Mouse (Mus musculus) frontal cortex, postnatal 25 days (tissue): ENCODE results near the gene Nup93.
A peak's percentile ranks its signal among the peaks of the same experiment; 100 is the strongest.

Experiments
- DNase-seq, 2 experiments: peaks; one replicate each; pipeline ENCODE4 v3.0.0; 2022; ENCODE audit warnings: low spot score in 2 of 2

The Nup93 gene

DNA sequence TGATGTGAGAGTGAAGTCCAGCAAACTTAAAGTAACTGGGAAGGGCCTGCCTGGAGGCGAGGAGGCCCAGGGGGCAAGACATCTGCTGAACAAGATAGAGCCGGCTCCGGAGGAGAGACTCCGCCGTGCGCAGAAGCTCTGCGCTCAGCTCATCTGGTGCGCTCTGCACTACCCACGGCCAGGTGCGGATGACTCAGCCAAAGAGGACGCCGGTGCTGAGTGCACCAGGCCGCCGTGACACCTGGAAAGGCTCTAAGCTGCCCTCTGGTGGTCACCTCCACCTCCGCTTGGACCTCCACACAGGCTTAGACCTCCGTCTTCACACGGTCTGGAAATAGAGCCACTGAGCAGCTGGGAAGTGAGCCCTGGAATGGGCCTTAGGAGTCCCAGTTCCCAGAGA is 27.8 kb upstream of the Nup93 start:
- peak in 1 of 2 experiments; percentile 31 for DNase-seq

DNA sequence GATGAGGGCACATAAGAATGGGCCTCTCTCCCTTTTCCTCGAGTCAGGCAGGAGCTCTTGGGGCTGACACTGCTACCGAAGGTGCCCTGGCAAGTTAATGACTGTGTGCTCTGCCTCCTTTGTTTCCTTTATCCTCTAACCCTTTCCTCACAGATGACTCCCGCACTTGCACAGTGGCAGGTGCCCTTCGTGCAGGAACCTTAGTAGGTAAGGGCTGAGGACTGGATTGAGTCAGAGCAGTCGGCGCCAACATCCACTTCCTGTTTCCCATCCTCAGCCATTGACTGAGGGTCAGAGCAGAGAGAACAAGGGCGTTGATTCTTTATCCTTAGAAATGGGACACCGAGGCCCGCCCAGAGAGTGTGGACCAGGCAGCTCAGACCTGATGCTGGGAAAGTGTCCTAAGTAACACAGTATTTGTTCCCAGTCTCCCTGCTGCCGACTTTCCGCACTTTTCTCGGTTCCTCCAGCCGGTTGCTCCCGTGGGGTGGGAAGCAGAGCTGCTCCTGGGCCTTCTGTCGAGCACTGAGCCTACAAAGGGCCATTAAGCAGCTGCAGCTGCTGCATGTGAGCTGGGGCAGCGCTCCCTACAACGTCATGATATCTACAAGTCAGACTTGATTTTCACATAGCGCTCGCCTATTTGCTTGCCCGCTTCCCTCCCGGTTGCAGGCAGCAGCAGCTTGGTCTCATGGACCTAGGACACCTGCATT is 26.9 kb upstream of the Nup93 start:
- DNase-seq: no peak

DNA sequence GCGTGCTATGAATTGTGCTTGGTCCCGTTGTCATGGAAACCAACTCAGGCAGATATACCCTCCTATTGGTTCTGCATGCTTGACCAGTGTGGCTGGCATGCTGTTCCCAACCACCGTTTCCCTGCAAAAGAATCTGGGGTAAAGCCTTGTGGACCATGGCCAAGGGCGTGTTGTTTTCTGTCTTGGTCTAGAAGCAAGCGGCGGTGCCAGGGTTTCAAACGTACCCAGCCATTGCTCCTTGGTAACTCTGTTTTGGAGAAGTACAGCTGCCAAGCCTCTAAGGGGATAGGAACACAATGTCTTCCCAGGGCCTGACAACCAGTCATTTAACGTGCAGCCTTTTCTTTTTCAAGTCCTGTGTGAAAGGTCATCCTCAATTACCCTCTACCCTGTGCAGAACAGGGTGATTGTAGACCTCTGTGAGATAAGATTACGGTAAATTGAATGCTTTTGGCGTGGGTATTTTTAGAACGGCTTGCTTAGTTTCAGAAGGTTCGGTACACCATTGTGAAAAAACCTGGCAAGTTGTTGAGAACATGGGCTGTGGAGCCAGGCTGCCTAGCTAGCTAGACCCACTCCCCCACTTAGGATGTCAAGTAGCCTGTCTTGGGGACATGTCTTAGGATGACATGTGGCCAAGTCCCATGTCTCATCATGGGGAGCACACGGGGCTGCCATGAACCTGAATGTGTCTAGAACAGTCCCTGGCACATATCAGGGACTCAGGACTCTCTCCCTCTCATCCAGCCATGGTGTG is 24.9 kb upstream of the Nup93 start:
- DNase-seq: no peak

DNA sequence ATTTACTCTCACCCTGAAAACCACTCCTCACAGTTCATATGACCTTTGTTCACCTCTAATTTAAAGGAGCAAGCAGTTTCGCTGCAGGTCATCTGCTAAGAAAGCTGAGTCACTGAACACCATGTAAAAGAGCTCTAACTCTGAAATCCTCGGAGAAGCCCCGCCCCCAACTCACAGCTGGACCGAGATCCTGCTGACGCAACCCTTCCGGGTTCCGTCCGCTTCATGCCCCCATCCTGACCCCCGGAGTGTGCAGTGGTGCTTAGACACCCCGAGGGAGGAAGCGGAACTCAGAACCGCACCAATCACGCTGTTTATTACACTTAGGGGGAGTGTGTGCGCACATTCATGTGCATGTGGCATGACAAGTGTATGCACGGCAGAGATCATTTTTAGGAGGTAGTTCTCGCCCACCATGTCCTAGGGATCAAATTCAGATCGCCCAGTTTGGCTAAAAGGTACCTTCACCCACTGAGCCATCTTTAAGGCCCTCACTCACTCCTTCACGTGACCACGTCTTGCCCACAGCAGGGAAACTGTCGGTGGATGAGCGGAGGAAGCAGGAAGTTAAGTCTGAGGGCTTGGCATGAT is 23.2 kb upstream of the Nup93 start:
- no peak for DNase-seq

DNA sequence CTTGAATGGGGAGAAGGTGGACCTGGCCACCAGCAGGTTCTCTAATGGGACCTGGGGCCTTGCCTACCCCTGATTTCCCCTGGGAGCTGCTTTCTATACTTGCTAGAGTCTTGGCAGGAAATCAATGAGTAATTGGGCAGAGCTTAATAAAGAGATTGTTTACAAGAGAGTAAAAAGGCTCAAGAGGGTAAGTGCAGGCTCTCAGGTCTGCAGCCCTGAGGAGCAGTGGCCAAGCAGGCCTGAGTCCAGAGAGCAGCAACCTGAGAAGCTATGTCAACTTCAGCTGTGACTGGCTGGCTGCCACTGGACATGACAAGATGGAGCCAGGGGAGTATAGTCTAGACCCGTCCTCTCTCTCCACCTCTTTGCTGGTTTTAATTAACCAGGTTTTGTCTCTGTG is 21.4 kb upstream of the Nup93 start:
- DNase-seq: no peak

DNA sequence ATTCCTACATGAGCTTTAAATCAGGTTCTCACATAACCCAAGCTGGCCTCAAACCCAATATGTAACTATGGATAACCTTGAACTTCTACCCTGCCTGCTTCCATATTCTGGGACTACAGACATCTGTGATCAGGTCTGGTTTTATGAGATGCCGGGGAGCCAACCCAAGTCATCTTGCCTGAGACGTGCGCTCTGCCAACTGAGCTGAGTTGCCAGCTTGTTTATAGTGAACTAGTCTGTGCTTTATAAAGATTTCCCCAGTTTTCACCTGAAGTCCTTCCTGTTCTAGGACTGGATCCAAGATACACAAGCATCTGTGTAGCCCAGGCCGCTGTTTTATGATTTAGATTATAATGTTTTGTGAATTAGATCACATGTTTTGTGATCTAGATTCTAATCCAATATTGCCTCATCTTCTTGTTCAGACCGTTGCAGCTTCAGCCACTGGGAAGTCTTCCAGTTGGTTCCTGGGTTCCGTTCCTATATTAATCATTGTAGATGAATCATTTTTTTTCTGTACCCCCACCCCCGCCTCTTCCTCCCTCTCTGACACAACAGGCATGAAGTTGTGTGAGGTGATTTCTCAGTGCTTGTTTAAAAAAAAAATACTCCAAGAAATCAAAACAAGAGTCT is 19.7 kb upstream of the Nup93 start:
- DNase-seq: no peak

DNA sequence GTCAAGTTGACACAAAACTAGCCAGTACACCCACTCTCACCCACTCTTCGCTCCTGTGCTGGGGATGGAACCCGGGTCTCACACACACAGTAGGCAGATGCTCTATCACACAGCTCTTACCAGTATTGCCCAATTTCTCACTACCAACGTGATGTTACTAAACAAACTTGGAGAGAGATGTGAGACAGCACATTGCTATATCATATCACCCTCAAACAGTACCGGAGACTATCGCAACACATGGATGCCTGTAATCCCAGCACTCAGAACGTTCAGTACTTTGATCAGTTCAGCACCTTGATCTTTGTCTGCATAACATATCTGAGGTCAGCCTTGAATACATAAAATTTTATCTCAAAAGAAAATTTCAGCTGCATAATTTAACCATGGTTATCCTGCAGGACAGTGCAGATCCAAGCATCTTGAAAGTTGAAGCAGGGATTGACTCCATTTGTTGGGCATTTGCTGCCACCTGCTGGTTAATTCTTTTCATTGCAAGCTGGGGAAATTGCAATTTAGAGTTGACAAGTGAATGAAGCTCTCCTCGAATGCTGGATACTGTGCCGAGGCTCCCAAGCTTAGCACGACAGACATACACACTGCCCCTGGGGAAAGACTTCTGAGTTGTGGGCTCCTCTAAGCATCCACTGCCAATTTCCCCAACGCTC is 15.0 kb upstream of the Nup93 start:
- peak in 1 of 2 experiments; percentile 65 for DNase-seq

DNA sequence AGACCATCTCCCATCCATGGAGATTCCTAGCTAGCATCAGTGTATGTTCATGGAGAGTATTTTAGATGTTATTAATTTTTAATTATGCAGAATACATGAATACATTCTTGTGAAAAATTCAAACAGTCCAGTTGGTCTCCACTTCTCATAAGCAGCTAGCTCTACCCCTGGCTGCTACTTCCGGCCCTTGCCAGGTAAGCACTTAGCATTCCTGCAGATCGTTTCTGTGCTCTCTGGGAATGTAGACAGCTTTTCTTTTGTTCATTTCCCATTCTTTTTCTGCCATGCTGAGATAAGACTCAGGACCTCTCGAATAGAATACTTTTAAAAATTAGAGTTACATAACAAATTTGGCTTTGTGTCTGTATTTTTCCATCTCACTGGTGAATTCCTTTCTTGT is 10.3 kb upstream of the Nup93 start:
- DNase-seq: no peak

DNA sequence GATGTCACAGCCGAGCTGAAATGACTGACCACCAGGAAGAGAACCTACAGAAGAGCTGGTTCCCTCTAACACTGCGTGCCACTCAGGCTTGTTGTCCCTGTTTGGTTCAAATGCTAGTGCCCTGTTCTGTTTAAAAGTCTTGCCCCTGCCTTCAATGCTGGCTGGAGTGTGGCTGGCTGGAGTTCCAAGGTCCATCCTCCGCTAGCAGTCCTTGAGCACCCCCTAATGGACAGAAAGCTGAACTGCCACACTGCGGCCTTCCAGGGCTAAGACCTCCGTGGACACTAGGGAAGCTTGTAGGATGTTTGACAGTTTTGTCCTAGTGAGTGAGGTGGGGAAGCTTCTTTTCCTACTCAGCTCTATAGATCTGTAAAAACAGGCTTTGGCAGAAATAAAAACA is 8.6 kb upstream of the Nup93 start:
- peak in 1 of 2 experiments; percentile 57 for DNase-seq

DNA sequence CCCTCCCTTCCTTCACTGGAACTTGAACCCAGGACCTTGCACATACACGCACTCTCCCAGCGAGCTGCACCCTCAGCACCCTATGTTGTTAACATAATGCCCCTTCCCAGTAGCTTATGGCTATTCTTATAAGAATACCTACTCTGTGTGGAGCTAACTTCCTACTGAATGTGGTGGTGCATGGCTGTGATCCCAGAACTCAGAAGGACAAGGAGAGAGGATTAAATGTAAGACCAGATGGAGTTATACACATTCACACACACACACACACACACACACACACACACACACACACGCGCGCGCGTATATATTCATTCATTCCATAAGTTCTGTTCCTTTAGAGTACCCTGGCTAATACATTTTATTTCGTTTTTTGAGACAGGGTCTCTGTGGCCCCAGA is 8.1 kb upstream of the Nup93 start:
- DNase-seq: no peak

DNA sequence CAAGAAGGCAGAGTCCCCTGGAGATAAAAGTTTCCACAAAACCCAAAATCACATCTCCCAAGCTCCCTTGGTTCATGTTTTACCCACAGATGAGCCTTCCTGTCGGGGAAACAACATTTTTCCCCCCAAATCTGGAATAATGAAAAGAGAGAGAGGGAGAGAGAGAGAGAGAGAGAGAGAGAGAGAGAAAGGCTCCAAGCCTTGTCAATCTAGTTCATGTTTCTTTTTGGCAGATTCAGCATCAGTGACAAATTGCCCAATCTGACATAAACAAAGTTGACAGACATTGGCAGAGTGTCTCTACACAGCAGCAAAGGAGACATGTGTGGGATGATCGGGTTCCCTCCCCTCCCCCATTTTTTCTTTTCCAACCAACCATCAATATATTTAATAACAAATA is 6.9 kb upstream of the Nup93 start:
- no peak for DNase-seq

DNA sequence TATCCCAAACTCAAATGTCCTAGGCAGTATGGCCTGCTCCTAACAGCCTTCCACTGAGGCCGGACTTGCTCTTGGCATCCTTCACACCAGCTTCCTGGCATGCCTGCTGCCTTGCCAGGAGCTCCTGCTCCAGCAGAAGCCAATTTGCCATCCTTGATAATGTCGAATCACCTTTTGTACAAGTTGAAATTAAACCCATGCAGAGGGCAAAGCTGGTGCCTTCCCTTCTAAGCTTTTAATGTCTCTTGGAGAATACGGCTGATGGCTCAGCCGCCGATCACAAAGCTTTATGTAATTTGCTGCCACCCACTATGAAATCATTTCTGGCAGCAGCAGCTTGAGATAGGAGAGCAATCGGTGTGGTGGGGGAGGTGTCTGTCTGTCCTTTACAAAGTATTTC is 4.7 kb upstream of the Nup93 start:
- DNase-seq: peak in 1 of 2 experiments; percentile 43

DNA sequence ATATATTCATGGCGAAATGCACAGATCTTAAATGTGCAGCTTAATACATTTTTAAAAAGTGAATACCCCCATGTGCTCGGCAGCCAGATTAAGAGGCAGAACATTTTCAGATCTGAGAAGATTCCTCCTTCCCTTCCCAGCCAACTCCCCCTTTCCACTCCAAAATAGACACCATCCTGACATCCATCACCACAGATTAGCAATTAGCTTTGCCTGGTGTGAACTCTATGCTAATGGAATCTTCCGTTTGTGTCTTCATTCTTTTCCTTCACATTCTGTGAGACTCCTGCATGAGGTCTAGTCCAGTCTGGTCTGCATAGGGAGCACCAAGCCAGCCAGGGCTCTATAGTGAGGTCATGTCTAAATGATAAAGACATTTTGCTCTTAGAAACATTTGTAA is 4.1 kb upstream of the Nup93 start:
- DNase-seq: no peak

DNA sequence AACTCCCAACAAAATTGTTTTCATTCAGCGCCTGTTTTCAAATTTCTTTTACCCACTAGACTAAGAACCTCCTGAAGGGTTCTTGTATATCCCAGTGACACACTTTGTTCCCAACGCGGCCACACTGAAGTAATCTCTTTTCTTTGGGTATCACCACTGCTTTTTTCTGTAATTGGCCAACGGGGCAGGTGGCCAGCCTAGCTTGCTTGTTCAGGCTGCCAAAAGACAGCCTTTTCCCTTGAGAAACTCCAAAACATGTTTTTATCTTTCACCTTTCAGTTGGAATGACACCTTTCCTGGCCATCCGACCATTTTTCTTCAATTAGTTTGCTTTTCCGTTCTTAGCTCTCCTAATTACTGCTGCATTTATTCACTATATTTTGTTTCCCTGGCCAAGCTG is 545 bp upstream of the Nup93 start:
- DNase-seq: no peak

DNA sequence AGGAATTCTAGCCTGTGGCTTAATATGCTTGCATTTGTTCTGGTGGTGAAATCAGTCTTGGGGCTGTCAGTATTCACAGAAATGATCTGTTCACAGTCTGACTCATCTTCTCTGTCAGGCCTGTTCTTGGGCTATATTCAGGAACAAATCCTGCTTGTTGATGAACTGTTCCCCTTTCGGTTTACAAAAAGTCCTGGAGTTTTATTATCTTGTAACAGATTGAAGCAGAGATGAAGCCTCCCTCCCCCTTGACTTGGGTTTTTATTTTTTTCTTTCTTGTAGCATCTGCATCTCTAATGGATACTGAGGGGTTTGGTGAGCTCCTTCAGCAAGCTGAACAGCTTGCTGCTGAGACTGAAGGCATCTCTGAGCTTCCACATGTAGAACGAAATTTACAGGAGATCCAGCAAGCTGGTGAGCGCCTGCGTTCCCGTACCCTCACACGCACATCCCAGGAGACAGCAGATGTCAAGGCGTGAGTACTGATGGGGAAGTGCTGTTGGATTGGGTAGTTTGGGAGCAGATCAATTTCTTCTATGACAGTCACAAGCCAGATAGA is 13.1 kb downstream of the Nup93 start:
- DNase-seq: no peak

DNA sequence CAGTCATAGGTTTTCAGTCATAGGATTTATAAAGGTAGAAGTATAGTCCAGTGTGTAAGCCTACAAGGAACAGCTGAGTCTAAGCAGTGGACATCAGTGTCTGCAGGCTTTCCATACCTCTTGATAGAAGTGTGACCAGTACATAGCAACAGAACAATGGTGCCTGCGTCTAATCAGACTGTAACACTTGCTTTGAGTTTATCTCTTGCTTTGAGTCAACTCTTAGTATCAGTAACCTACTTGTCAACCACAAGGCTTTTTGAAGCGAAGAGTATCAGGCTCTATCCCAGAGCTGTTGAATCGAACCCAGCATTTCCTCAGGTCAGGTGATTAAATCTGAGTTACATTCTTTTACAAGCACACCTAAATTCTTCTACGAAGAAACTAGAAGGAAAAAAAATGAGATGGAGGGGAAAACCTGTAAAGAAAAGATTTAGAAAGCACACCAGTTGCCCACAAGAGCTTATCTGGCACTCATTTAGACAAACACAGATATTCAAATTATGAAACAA is 25.9 kb downstream of the Nup93 start:
- no peak for DNase-seq

DNA sequence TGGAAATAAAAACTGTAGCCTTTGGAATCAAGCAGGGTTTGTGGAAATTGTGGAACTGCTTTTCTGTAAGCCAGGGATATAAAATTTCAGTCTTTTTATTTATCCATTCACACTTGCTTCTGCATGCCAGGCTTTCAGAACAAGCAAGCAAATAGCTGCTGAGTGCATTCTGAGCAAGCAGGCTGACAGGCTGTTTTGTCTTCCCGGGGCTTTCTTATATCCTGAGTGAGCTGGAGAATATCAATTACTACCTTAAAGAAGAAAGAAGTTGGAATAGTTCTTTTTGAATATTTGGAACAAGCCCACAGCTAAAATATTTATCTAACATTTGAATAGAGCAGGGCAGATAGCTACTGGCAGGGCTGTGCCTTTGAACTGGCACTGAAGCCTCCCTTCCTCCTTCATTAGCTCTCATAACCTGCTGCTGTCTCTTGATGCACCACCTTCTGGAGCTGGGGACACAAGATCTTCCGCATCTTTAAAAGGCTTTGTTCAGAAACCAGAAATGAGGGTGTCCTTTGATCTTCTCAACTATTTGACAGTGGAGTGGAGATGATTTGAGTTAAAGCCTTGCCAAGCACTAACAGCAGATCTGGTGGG is 35.6 kb downstream of the Nup93 start:
- no peak for DNase-seq

DNA sequence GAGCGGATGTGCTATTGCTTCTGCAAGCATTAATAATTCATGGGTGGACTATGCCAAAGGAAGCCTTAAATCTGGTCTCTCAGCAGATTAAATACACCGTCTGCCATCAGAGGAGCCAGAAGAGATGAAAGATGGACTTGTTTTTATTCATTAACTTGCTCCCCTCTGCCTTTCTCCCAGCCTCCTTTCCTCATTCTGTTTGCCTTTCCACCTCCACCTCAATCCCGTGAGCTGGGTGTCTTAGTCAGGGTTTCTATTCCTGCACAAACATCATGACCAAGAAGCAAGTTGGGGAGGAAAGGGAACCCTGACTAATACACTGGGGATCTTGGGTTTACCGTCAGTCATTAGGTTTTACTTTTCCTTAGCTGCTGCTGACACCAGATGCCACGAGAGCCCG is 44.5 kb downstream of the Nup93 start:
- no peak for DNase-seq

DNA sequence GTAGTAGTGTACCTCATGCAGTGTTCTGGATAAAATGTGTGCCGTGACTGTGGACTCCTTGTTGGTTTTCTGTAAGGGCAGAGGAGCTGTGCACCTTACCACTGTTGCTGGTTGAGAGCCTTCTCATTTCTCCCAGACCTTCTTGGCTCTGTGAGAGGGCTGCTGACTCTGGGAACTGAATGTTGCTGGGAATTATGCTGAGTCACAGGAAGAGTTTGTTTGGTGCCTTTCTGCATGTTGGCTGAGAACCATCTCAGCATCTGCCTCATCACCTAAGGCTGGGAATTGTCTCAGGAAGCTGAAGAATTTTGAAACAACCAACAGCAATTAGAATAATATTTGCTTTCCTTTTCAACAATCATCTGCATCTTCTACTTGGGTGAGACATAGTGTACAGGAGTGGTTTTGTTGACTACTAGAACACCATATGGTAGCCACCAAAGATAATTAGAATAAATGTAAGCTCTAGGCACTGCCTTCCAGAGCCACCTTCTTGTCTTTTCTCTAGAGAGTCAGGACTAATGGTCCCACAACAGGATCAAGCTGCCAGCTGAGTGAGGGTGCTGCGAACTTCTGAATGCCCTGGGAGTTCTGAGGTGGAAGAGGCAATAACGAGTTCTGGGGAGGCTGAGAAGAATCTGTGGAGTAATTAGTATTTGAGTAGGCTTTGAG is 48.4 kb downstream of the Nup93 start:
- no peak for DNase-seq

DNA sequence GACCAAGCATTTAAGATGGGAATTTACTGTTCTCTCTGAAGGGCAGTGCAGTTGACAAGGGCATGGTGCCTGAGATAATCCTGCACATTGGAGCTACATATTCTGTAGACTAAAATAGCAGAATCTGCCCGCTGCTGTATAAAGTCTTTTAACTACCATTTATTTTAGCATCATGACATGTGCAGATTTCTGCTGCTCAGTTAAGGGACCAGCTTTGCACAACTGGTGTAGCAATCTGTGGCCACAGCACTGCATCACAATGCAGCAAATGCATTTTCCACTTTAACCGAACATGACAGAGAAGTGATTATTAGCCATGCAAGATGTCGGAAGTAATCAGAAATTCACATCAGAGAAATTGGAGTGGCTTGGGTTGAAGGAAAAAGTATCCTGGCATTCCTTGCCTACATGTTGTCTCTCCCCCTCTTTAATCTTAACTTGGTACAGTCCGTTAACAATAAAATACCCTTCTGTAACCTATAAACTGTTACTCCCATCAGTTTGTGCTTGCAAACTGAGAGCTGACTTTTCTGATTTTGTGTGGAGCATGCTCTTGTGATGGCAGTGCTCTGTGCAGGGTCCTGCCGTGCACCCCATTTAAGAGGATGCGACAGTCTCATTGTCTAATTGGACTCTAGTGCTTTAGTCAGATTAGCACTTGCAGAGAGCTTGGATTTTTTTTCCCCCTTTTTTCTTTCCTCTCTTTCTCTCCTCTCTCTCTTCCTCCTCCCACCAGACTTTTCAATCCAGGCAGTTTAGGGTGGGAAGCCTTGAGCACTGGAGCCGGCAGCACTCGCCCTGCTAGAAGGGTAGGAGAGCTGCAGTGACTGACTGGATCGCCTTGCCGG is 52.2 kb downstream of the Nup93 start:
- no peak for DNase-seq
